Mouse (Mus musculus): ENCODE results near the gene Dyrk1a. TPM values are rescaled to one million over a fixed set of nuclear protein-coding genes. Genes with fewer than 3 reads are reported as not detected.

Dyrk1a gene
- polyA plus RNA-seq, 1 experiment from 2014 or later = 8.6 TPM

- H3K4me3 ChIP-seq (replicated peaks; ENCODE audit: low read depth, low read length) = no peak overlapping the region
- no peak overlapping the region for H3K27ac ChIP-seq
- H3K9me3 ChIP-seq (replicated peaks; ENCODE audit: low read length) = no peaks in the 10 kb centered on the region
- no peak for TF ChIP-seq CTCF (IDR thresholded peaks at IDR 0.05; ENCODE audit: low read depth)
- no peak overlapping the region for H3K4me2 ChIP-seq (ENCODE audit: low read length)
- H3K27me3 ChIP-seq (ENCODE audit: insufficient read depth, low read length) = no peaks in the 10 kb centered on the region
- no peak overlapping the region for H3K9ac ChIP-seq (ENCODE audit: low read depth, low read length)
- H3K4me1 ChIP-seq (replicated peaks; ENCODE audit: insufficient read depth, low read length) = 0 out of 2 replicates have a peak, but pooled peaks cover 6% of the 10 kb centered on the region
- no peaks in the 10 kb centered on the region for H3K36me3 ChIP-seq (ENCODE audit: insufficient read depth, low read length)
- no peak for DNase-seq (ENCODE audit: low spot score)
- 89% methylated on average over 6 of the region's 6 CpGs for WGBS
- ATAC-seq (replicated peaks; ENCODE audit: low FRiP score, low read depth) = no peak
These were observed 159.4 kb downstream of the Dyrk1a start for GRCm38 (mm10) chr16:94729236-94729635.

DNA sequence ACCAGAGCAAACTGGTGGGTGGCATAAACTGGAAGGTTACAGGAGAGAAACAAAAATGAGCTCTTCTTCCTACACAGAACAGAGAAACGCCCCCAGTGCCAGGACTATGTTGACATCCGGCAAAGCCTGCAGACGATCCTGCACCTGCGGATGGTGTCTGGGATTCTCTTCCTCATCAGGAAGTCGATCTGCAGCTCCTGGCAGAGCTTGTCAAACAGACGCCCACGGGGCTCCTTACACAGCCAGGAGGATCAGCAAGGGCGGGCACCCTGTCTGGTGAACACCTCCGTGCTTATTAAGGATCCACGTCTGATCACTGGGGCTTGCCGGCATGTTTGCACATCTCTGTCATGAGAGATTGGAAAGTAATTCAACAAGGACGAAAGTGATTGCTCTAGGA is 161.2 kb downstream of the Dyrk1a start:
- Histone ChIP-seq H3K4me2 (ENCODE audit: low read length) (no peak overlapping the region), H3K9ac (ENCODE audit: low read depth, low read length) (no peak overlapping the region), H3K36me3 (ENCODE audit: insufficient read depth, low read length) (no peaks in the 10 kb centered on the region), H3K27me3 (ENCODE audit: insufficient read depth, low read length) (no peaks in the 10 kb centered on the region), H3K4me3 (replicated peaks; ENCODE audit: low read depth, low read length) (no peak overlapping the region), H3K27ac (no peak overlapping the region), H3K9me3 (replicated peaks; ENCODE audit: low read length) (no peaks in the 10 kb centered on the region), H3K4me1 (replicated peaks; ENCODE audit: insufficient read depth, low read length) (no peaks in the 10 kb centered on the region)
- no peak for TF ChIP-seq CTCF (IDR thresholded peaks at IDR 0.05; ENCODE audit: low read depth)
- WGBS = 51% methylated on average over 12 of the region's 12 CpGs
- ATAC-seq (replicated peaks; ENCODE audit: low FRiP score, low read depth) (no peak), DNase-seq (ENCODE audit: low spot score) (no peak)

- no peaks in the 10 kb centered on the region for H3K9me3 ChIP-seq (replicated peaks; ENCODE audit: low read length)
- H3K9ac ChIP-seq (ENCODE audit: low read depth, low read length) = no peak overlapping the region
- H3K4me1 ChIP-seq (replicated peaks; ENCODE audit: insufficient read depth, low read length) = no peaks in the 10 kb centered on the region
- ATAC-seq (replicated peaks; ENCODE audit: low FRiP score, low read depth) (no peak), DNase-seq (ENCODE audit: low spot score) (no peak)
- H3K27ac ChIP-seq = no peak overlapping the region
- H3K4me2 ChIP-seq (ENCODE audit: low read length) = no peak overlapping the region
- peak; percentile 50; the same call in 1 of the 2 replicates for TF ChIP-seq CTCF (IDR thresholded peaks at IDR 0.05; ENCODE audit: low read depth)
- H3K27me3 ChIP-seq (ENCODE audit: insufficient read depth, low read length) = no peaks in the 10 kb centered on the region
- no peak overlapping the region for H3K4me3 ChIP-seq (replicated peaks; ENCODE audit: low read depth, low read length)
- WGBS = 59% methylated on average over 3 of the region's 3 CpGs
- no peaks in the 10 kb centered on the region for H3K36me3 ChIP-seq (ENCODE audit: insufficient read depth, low read length)
These were observed 165.7 kb downstream of the Dyrk1a start for GRCm38 (mm10) chr16:94735472-94735871.

DNA sequence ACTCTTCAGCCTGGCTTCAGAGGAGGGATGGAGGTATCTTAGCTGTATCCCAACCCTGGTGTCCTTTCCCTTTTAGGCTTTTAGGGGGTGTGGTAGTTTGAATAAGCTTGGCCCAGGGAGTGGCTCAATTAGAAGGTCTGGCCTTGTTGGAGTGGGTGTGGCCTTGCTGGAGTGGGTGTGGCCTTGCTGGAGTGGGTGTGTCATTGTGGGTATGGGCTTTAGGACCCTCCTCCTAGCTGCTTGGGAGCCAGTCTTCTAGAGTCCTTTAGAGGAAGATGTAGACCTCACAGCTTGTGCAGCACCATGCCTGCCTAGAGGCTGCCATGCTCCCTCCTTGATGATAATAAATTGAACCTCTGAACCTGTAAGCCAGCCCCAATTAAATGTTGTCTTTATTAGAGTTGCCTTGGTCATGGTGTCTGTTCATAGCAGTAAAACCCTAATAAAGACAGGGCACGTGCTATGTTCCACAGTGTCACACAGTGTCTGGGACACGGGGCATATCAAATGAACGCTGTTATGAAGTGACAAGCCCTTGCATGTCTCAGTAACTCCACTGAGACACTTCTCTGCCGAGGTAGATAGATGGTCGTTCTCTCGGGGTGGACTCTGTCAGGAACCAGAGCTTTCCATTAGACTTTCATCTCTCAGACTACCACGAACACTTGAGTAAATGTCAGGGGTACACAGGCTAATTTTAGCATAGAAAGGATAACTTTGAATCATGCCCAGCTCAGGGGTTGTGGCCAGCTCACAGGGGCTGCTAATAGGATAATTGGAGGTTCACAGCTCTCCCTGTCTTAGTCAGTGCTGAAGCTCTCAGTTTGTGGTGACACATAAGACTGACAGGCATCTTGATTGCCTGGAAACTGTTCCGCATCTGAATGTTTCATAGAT is 166.9 kb downstream of the Dyrk1a start:
- Histone ChIP-seq H3K27me3 (ENCODE audit: insufficient read depth, low read length) (no peaks in the 10 kb centered on the region), H3K36me3 (ENCODE audit: insufficient read depth, low read length) (no peaks in the 10 kb centered on the region), H3K4me2 (ENCODE audit: low read length) (no peak overlapping the region), H3K4me3 (replicated peaks; ENCODE audit: low read depth, low read length) (no peak overlapping the region), H3K27ac (no peak overlapping the region), H3K9ac (ENCODE audit: low read depth, low read length) (no peak overlapping the region), H3K4me1 (replicated peaks; ENCODE audit: insufficient read depth, low read length) (no peaks in the 10 kb centered on the region), H3K9me3 (replicated peaks; ENCODE audit: low read length) (no peaks in the 10 kb centered on the region)
- no peak for TF ChIP-seq CTCF (IDR thresholded peaks at IDR 0.05; ENCODE audit: low read depth)
- no peak for ATAC-seq (replicated peaks; ENCODE audit: low FRiP score, low read depth)
- no peak for DNase-seq (ENCODE audit: low spot score)
- 84% methylated on average over 8 of the region's 8 CpGs for WGBS

DNA sequence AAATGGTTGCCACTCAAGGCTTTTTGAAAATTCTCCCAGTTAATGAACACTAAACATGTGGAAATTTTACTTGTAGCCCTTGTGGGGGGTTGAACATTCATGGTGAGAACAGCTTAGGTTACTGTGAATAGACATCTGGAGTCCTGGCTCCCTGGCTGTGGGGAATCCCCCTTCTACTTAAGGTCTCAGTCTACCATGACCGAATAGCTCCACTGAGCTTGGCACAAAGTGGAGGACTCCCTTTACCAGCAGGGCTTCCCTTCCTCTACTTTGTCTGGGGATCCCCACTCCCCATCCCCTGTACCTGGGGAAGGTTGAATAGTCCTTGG is 167.5 kb downstream of the Dyrk1a start:
- H3K4me2 ChIP-seq (ENCODE audit: low read length) = no peak overlapping the region
- no peak for TF ChIP-seq CTCF (IDR thresholded peaks at IDR 0.05; ENCODE audit: low read depth)
- H3K36me3 ChIP-seq (ENCODE audit: insufficient read depth, low read length) = no peaks in the 10 kb centered on the region
- DNase-seq (ENCODE audit: low spot score) (no peak), ATAC-seq (replicated peaks; ENCODE audit: low FRiP score, low read depth) (no peak)
- no peak overlapping the region for H3K4me3 ChIP-seq (replicated peaks; ENCODE audit: low read depth, low read length)
- no peak overlapping the region for H3K27ac ChIP-seq
- H3K9me3 ChIP-seq (replicated peaks; ENCODE audit: low read length) = no peaks in the 10 kb centered on the region
- no peaks in the 10 kb centered on the region for H3K4me1 ChIP-seq (replicated peaks; ENCODE audit: insufficient read depth, low read length)
- WGBS = 94% methylated on average over 1 of the region's 1 CpGs
- H3K9ac ChIP-seq (ENCODE audit: low read depth, low read length) = no peak overlapping the region
- H3K27me3 ChIP-seq (ENCODE audit: insufficient read depth, low read length) = no peaks in the 10 kb centered on the region

- Histone ChIP-seq H3K36me3 (ENCODE audit: insufficient read depth, low read length) (no peaks in the 10 kb centered on the region), H3K4me3 (replicated peaks; ENCODE audit: low read depth, low read length) (peak overlapping the region; percentile 23; the same call in 1 of the 2 replicates), H3K4me2 (ENCODE audit: low read length) (peak overlapping the region; percentile 48), H3K9ac (ENCODE audit: low read depth, low read length) (no peak overlapping the region), H3K27ac (no peak overlapping the region), H3K4me1 (replicated peaks; ENCODE audit: insufficient read depth, low read length) (no peaks in the 10 kb centered on the region), H3K27me3 (ENCODE audit: insufficient read depth, low read length) (no peaks in the 10 kb centered on the region; the same call in 1 of the 2 replicates), H3K9me3 (replicated peaks; ENCODE audit: low read length) (no peaks in the 10 kb centered on the region)
- ATAC-seq (replicated peaks; ENCODE audit: low FRiP score, low read depth) = peak; percentile 66
- DNase-seq (ENCODE audit: low spot score) = peak; percentile 87
- WGBS = 5% methylated on average over 11 of the region's 11 CpGs
- TF ChIP-seq CTCF (IDR thresholded peaks at IDR 0.05; ENCODE audit: low read depth) = peak; percentile 78
These were observed 174.2 kb downstream of the Dyrk1a start for GRCm38 (mm10) chr16:94743853-94744501.
